Mouse (Mus musculus): ENCODE data around the gene Pla2g2f.

The Pla2g2f gene

DNA sequence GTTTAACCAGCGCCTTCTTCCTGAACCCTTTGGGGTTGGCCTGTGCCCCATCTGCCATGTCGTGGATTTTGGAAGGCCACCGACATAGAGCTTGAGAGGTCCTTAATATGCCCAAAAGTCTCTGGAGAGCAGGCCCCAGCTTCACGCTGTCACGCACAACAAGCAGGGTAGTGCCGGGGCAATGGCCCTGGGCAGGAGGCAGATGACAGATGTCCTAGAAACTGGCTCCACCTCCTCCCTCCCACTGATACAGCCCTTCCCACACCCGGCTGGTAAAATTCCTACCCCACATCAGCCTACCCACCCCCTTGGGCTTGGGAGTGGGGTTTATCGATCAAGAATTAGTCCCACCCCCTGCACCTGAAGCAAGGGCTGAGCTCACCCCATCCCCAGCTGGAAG is at the start of gene Pla2g2f:
Gene Pla2g2f (minus strand): TSS at position 211 of the 400 bp plus-strand sequence.
- no peak for DNase-seq (ENCODE audit: low read depth, low spot score)

- no peak for DNase-seq (ENCODE audit: low read depth, low spot score)
Measured at GRCm38 (mm10) chr4:138806920-138807541, 49.6 kb upstream of the Pla2g2f start.

DNA sequence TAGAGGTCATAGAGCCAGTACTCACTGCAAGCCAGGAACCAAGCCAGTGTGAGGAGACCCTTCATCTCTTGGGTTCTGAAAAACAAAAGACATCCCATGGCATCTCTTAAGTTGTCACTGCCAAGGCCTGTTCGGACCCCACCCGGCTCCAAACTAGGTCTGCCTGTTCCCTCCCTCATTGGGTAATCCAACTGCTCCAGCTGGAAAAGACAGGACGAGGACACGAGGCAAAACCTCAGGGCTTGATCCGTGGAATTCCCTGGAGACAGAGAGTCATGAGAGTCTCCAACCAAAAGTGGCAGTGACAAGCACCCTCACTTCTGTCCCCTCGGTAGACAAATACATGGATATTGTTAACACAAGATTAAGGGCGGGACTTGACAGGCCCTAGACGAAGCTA is 48.7 kb upstream of the Pla2g2f start:
- no peak for DNase-seq (ENCODE audit: low read depth, low spot score)

DNA sequence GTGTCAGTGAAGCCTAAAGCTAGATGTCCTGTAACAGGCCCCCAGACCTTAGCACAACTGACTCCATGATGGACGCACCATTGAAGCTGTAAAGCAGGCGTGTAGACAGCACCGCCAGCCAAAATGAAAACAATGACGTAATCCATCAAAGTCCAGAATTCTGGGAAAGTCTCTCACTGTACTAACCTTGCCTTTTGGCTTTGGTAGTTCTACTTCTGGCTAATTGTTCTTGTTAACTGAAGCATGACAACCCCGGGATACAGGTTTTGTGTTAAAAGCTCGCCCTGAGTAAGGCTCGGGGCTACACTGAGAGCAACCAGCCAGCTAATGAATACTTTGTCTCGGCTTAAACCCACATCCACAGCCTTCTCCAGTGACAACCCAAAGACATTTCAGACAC is 47.8 kb upstream of the Pla2g2f start:
- DNase-seq (ENCODE audit: low read depth, low spot score) = no peak

GRCm38 (mm10) chr4:138802917-138803316 is 45.5 kb upstream of the Pla2g2f start:
- DNase-seq (ENCODE audit: low read depth, low spot score) = no peak

DNA sequence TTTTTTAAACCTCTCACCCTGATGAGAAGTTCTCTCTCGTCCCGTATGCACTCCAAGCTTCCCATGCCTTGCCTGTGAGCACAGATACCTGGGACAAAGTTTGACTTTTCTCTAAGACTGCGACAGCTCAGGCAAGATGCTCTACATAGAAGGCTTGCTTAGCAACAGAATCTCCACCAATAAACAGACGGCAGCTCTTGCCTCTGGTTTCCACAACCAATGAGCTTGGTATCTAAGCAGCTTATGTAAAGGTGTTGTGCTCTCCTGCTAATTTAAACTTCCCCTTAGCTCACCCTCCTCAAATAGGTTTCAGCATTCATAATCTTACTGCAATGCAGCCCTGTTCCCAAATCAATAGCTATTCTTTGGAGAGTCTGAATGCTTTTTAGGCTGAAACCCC is 44.2 kb upstream of the Pla2g2f start:
- no peak for DNase-seq (ENCODE audit: low read depth, low spot score)

- DNase-seq (ENCODE audit: low read depth, low spot score) = no peak
Measured at GRCm38 (mm10) chr4:138800134-138800744, 42.8 kb upstream of the Pla2g2f start.

GRCm38 (mm10) chr4:138797217-138797570 is 39.8 kb upstream of the Pla2g2f start:
- DNase-seq (ENCODE audit: low read depth, low spot score) = no peak

DNA sequence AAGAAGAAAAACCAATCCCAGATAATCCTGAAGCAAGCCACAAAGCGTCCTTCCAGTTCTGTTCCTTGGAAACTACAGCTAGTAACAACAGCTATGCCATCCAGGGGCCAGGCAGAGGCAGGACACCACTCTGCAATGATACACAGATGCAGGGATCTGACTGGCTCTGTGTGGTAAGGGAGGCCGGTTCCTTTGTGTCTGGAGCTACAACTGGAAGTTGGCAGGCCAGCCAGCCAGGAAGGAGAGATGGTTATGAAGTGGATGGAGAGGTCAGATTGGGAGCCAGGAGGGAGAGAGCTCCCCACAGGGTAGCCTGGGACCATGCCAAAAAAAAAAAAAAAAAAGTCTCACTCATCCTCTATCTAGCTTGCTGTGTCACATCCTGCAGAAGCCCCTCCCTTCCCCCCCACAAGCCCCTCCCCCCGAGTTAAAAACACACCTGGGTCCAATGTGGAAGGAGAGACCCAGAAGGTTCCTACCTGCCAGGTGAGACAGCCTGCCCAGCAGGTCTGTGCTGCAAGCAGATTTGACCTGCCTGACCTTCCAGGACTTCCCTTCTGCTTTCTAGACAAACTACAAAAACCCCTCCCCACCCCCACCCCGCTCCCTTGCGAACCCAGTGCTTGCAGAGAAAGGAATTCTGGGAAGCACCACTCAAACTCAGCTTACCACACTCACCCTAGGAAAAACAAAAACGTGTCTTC is 39.2 kb upstream of the Pla2g2f start:
- no peak for DNase-seq (ENCODE audit: low read depth, low spot score)

DNA sequence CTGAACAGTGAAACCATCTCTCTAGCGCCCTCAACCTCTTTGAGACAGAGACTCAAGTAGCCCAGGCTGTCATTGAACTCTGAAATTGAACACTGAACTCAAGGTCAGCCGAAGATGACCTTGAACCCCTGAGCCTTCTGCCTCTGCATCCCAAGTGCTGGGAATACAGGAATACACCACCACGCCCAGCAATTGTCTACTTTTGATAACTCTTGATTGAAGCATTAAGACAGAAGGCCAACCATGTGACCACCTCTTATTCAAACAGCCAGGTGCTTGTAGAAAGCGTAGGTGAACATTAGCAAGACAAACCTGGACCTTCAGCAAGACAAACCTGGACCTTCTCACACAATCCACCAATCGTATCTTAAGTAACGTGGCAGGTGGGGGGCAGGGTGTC is 36.9 kb upstream of the Pla2g2f start:
- DNase-seq (ENCODE audit: low read depth, low spot score) = no peak

- peak; percentile 3 for DNase-seq (ENCODE audit: low read depth, low spot score)
Measured at GRCm38 (mm10) chr4:138793276-138793675, 35.9 kb upstream of the Pla2g2f start.

DNA sequence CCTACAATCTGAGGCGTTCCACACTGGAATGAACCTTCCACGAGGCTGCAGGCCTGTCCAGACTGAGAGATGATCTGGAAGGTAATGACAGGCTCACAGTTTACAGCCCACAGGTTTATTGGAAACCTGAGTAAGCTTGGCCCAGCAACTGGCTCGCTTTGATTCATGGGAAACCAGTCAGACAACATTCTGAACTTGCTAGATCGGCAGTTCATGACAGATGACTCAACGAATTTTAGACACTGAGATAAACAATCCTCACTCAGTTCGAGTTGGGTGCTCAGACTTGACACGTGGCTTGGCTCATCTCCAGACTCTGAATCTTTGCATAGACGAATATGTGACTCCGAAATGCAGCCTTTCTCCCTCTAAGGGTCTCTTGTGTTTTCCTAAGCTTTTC is 35.2 kb upstream of the Pla2g2f start:
- DNase-seq (ENCODE audit: low read depth, low spot score) = no peak

GRCm38 (mm10) chr4:138791452-138791851 is 34.0 kb upstream of the Pla2g2f start:
- DNase-seq (ENCODE audit: low read depth, low spot score) = no peak

- no peak for DNase-seq (ENCODE audit: low read depth, low spot score)
Measured at GRCm38 (mm10) chr4:138788381-138788780, 31.0 kb upstream of the Pla2g2f start.

- no peak for DNase-seq (ENCODE audit: low read depth, low spot score)
Measured at GRCm38 (mm10) chr4:138786141-138786540, 28.7 kb upstream of the Pla2g2f start.

- DNase-seq (ENCODE audit: low read depth, low spot score) = no peak
Measured at GRCm38 (mm10) chr4:138785721-138786120, 28.3 kb upstream of the Pla2g2f start.

DNA sequence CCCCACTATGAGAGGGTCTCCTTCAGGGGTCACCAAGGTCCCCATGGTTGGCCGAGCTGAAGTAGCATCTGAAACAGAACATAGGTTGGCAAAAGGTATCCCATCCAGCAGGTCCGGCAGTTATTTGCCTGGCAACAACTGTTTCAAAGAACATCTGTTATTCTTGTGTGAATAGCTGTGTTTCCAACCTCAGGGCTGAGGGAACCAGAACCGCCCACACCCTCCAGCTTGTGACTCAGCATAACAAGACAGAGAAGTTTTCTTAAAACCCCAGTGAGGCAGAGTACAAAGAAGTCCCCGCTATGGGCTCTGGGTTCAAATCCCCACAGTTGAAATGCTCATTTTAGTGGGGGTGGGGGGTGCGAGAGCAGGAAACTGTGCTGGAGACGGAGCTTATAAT is 24.7 kb upstream of the Pla2g2f start:
- no peak for DNase-seq (ENCODE audit: low read depth, low spot score)

- DNase-seq (ENCODE audit: low read depth, low spot score) = no peak
Measured at GRCm38 (mm10) chr4:138780300-138780699, 22.9 kb upstream of the Pla2g2f start.

GRCm38 (mm10) chr4:138777417-138778407 is 20.3 kb upstream of the Pla2g2f start:
- no peak for DNase-seq (ENCODE audit: low read depth, low spot score)

DNA sequence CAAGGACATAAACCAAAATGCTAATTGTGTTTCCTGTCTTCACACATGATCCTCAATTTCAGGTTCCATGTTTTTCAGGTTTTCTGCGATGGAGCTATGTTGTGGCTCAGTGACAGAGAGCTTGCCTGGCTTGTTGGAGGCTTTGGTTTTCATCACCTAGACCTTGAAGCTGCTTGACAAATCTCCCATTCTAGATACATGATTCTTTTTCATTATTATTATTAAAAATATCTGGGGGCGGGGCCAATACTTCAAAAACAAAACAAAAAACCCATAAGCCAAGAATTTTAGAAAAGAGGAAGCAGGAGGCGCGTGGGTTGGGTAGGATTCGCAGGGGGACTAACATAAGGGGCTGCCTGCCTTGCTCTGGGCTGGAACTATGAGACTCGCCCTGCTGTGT is 18.0 kb upstream of the Pla2g2f start, which contains the start of gene Pla2g2d:
Gene Pla2g2d (plus strand): TSS at position 301 of the 400 bp plus-strand sequence.
- DNase-seq (ENCODE audit: low read depth, low spot score) = no peak

DNA sequence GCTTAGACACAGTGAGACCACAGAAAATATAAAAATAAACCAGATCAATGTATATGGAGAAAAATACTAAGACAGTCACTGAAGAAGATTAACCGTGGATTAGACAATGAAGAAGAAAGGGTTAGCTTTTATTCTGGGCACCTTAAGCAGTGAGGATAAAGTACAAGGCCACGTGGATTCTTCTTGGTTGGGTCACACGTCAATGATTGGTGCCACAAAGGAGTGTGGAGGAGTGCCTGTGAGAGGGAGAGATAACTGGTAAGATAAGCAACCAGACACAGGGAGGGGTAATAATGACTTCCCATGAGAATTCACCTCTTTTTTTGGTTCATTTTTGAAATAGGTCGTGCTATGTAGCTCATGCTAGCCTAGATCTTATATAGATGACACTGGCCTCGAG is 15.0 kb upstream of the Pla2g2f start:
- DNase-seq (ENCODE audit: low read depth, low spot score) = no peak

DNA sequence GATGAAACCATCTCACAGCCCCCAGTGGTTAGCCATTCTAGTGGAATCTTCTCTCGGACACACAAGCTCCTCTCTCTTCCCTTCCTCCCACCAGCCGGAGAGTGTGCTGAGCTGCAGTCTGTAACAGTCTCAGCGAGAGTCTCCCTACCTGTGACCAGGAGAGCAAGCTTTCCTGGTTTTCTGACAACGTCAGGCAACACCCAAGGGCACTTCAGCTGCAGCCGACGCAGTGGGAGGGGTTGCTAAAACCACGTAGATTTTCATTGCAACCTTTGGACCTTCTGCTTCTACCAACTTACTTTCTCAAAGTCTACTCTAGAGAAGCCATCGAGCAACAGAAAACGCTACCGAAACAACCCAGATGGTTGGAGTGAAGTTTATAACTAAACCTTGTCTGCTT is 14.5 kb upstream of the Pla2g2f start:
- no peak for DNase-seq (ENCODE audit: low read depth, low spot score)

All from CD4-positive, CD25-positive, alpha-beta regulatory T cell, adult 2 months (primary cell).